Mouse (Mus musculus): Measurements from ENCODE around the gene Kcnk12.

GRCm38 (mm10) chr17:87797688-87798291 lies at the start of gene Kcnk12:
- peak; percentile 21; the same call in 1 of the 2 replicates for TF ChIP-seq CTCF (IDR thresholded peaks at IDR 0.05; ENCODE audit: low read depth)
- no peak for TF ChIP-seq EP300 (IDR thresholded peaks at IDR 0.05; ENCODE audit: low read depth)

All from liver, embryonic 14.5 days (tissue).